Mouse (Mus musculus): ENCODE measurements around the gene Pnpla5.
A peak's percentile ranks its signal among the peaks of the same experiment; 100 is the strongest.

DNA sequence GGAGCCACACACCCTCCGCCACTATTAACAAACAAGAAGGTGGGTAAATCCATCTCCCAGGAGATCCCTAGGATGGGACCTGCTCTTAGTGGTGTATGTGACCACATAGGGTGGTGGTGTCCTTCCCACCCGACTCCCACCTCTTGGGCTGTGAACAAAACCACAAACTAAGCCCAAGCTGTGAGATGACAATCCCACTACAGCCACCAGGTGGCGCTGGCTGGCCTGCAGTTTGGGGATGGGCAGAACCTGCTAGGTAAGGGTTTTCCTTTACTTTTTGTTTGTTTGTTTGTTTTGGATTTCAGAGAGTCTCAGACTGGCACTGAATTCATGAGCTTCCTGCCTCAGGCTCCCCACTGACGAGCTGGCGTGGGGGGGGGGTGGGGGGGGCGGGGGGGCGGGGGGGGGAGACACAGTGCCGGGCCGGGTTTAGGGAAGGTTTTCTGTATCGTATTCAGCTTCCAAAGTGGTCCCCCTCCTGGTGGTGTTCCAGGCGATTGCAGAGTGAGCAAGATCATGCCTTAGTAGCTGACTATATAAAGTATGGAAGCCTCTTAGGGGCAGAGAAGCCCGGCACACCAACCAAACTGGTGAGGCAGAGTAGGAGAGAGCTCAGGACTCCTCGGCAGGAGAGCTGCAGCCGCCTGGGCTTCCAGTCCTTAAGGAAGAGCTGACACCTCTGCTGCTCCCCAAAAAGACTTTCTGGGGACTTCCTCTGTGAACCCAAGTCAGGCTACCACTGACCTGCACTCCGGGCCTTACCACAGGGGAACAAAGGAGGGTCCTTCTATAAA, 48.9 kb downstream of the Pnpla5 start:
- TF ChIP-seq POLR2A (IDR thresholded peaks at IDR 0.05; ENCODE audit: borderline replicate concordance, low read depth, low read length) = no peak
- peak; percentile 78 for TF ChIP-seq CTCF (IDR thresholded peaks at IDR 0.05; ENCODE audit: low read depth, low read length)

Measured in bone marrow macrophage, adult 2 months (primary cell).